Mouse (Mus musculus) adrenal gland (tissue): Measurements from ENCODE around the gene Zcchc18.
"Not testable (repeated sequence)": the region's sequence is repeated elsewhere in the genome, so short reads cannot be mapped to it uniquely, and the experiment has no call there.

ENCODE experiments used
- intact Hi-C: fragments of 180-260 bp; cut with DNase I; formaldehyde crosslinking; loops from one replicate; pipeline ENCODE4 v1.15.1; 2025
- long read RNA-seq, 2 experiments: library from polyadenylated mRNA; unstranded; transcript quantifications; one replicate each; pipeline ENCODE4 v2.0.0; 2020; ENCODE audit warnings: borderline replicate concordance in 1 of 2; ENCODE audit not compliant: insufficient replicate concordance in 1 of 2

The Zcchc18 gene
- long read RNA-seq, experiment 1, full-length matches to known transcripts: 26 of 31 reads
- long read RNA-seq, experiment 1, partial matches to known transcripts: 0 of 31 reads
- long read RNA-seq, experiment 1, other reads (novel, unspliced or antisense): 5 of 31 reads
- long read RNA-seq, experiment 2, full-length matches to known transcripts: 38 of 47 reads
- long read RNA-seq, experiment 2, partial matches to known transcripts: 1 of 47 reads
- long read RNA-seq, experiment 2, other reads (novel, unspliced or antisense): 8 of 47 reads

DNA sequence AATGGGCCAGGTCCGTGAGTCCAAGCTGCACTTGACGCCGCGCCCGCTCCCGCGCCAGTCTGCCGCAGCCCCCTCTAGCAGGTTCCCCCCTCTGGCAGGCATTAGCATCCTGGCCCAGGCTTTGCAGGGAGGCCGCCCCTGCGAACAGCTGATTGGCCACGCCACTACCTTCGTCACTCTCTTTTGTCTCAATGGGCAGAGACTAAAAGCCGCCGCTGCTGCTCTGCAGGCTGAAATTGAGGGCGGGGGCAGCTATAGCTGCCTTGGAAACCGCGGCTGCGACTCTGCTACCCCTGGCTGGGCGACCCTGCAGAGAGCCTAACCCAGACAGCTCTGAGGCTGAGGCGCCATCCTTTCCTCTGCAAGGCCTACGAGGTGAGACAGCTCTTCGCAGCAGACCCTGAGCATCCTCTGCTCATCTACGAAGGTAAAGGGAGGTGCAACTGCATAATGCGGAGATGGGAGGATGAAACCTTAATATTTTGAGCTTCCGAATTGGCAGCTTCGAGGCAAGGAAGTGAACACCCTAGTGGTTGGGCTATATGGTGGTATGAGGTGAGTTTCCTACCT, at the start of gene Zcchc18:
Zcchc18 (plus strand) TSS at position 178 of the 570 bp plus-strand sequence.
- intact Hi-C loops: no loop called here

GRCm38 (mm10) chrX:136957583-136958279, 35.2 kb upstream of the Zcchc18 start:
- intact Hi-C loops: not testable (repeated sequence)

DNA sequence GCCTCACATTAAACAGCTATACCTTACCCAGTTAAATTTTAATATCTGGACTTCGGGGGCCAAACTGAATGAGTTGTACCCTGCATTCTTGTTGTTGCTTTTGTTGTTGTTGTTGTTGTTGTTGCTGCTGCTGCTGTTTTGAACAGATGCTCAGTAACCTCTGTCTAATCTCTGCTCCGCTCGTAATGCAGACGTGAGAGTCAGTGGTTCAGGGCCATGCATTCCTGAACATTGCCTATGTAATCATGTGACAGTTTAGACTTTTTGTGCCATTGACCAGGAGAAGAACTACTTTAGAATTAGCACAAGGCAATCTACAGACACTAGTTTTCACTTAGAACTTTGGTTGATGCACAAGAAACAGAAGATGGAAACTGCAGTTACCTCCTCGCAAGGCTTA, 34.7 kb upstream of the Zcchc18 start:
- intact Hi-C loops: not testable (repeated sequence)

DNA sequence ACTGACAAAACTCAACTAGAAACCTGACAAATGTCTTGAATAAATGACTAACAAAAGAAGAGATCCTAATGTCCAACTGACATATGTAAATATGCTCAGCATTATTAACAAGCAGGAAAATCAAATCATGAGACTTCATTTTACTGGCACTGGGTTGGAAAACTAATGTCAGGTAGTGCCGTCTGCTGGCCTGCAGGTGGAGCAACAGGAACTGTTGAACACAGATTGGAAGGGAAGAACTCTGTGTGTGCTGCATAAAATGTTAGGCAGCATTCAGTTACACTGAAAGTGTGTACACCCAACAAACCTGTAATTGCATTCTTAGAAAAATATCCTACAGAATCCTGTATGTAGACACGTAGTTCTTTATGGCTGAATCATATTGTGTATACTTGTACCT, 33.3 kb upstream of the Zcchc18 start:
- intact Hi-C loops: loop anchor here (5.0 kb wide), 1 partner anchor 53 kb away; no protein-coding TSS in a partner anchor

DNA sequence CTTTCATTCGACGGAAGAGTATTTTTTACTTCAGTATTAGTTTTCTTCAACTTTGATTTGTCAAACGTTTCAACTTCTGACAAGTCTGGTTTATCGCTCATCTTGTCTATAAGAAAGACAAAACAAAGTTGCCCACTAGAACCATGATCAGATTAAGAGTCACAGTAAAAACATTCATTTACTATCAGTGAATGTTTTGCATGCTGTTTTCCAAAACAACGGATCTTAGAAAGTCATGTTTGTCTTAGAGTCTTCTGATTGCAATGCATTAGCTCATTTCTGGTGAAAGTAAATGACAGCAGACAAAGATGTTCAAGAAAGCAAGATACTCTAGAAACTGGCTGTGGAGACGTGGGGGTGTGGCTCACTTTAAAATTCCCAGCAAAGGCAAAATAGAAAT, 17.6 kb upstream of the Zcchc18 start, which contains the start of gene Tmsb15b2:
Tmsb15b2 (minus strand) TSS at position 101 of the 400 bp plus-strand sequence.
- intact Hi-C loops: not testable (repeated sequence)

DNA sequence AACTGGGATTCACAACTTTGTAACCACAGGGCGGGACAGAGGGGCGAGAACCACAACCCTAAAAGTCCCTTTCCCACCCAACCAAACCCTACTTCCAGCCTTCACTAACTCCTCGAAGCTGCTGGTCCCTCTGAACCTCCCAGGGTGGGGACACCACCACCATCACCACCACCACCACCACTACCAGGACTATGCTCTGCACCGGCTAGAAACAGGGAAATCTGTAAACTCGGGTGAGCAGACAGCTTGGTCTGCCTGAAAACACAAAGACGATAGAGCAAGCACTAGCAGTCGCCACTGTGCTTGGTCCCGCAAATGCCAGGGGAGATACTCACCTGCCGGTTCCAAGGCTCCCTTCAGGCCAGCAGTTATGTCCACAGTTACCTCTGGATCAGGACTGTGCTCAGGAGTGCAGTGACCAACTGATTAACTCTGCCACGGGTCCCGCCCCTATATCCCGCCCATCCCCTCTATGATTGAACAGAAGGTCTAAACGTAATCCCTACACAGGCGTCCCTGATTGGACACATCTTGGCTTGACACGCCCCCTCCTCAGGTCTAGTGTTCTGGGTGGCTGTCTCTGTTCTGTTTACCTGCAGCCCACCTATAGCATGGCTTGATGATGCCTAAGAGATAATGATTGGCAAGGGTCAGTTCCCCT, 16.4 kb upstream of the Zcchc18 start, which contains the start of the genes Tmsb15l and Tmsb15b1:
Tmsb15l (minus strand) TSS at position 446 of the 661 bp plus-strand sequence.
Tmsb15b1 (minus strand) TSS at position 451 of the 661 bp plus-strand sequence.
- intact Hi-C loops: no loop called here

- intact Hi-C loops: no loop called here
Observed at GRCm38 (mm10) chrX:136978616-136979015, 14.3 kb upstream of the Zcchc18 start.

DNA sequence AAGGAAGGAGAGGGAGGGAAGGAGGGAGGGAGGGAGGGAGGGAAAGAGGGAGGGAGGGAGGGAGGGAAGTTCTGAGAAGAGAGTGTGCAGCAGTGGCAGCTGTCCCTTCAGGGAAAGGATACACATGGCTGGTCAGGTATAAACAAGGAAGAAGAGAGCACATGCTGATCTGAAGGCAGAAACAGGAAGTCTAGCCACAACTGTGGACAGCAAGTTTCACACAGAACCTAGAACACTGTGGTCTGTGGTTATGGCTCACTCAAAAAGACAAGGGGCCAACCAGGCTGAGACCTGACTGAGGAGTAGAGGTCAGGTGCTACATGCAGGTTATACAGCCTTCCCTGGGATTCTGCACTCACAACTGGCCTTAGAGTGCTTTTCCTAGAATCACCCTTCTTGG, 6.9 kb upstream of the Zcchc18 start:
- intact Hi-C loops: no loop called here

DNA sequence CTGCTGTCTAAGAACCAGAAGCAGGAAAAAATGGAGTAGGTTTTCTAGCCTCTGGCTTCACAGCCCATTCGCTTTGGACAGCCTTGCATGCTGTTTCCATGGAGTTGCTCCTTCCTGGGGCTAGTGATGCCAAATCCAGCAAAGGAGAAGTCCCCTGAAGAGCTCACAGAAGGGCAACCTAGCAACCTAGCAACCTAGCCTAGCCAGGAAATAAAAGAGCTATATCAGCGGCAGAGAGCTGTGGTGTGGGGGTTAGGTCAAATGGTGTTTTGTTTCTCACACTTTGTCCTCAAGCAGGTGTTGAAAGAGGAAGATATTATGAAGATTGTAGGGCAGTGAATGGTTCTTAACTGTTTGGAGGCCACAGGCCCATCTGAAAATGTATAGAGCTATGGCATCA, 1.7 kb upstream of the Zcchc18 start:
- intact Hi-C loops: no loop called here

GRCm38 (mm10) chrX:136992191-136992965, 577 bp upstream of the Zcchc18 start:
- intact Hi-C loops: no loop called here

DNA sequence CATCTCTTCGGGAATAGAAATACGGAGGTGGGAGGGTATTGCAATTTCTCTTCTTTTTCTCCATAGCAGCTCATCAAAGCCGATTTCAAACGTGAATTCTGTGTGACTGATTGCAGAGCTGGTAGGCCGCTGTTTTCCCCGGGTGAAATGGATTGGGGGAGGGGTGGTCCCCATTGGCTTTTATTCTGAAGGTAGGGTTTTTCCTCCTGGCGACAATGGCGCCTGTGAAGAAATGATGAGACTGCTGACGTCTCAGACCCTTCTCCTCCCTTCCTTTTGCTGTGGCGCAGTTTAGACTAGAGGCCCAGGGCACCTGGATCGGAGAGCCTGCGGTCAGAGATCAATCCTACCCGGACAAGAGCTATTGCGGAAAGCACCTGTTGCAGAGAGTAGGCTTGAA, 686 bp downstream of the Zcchc18 start:
- intact Hi-C loops: no loop called here

DNA sequence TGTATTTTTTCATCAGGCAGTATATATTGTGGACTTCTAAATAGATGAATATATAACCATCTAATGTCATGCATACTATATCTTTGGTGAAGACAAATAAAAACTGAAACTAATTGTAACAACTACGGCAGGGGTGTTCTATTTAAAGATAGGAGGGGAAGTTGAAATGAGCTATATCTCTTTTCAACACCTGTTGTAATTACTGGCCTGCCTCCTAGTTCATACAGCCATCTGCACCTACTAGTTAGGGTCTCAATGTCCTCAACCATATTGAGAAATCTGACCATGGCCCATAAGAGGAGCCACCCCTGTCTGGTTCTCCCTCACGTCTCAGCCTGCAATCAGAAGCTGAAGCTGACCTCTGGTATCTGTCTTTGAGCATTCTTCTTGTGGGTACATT, 3.3 kb downstream of the Zcchc18 start:
- intact Hi-C loops: no loop called here

DNA sequence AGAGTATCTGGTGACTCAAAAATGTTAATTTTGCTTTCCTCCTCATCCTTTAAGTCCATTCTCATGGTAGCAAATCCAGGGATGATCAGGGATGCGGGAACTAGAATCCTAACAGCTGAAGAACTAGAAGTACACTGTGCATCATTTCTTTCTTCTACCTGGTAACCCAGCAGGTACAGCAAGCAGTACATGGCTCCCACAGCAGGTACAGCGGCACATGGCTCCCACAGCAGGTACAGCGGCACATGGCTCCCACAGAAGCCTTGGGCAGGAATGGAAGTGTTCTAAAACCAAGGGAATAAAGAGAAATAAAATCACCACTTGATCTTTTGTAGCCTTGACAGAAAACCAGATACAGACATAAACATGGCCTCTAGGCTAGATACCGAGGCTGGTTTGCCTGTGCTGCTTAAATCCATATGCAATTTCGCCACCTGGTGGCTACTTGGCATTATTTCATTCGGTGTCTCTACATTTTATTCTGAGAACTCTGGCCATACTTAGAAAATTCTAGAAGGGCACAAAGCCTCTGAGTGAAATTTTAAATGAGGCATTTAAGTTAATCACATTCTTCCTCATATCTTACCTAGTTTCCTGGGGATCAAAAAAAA, 22.2 kb downstream of the Zcchc18 start:
- intact Hi-C loops: loop anchor here (5.0 kb wide), 2 partner anchors 118 to 273 kb away; partner anchors contain the start of gene Morf4l2

DNA sequence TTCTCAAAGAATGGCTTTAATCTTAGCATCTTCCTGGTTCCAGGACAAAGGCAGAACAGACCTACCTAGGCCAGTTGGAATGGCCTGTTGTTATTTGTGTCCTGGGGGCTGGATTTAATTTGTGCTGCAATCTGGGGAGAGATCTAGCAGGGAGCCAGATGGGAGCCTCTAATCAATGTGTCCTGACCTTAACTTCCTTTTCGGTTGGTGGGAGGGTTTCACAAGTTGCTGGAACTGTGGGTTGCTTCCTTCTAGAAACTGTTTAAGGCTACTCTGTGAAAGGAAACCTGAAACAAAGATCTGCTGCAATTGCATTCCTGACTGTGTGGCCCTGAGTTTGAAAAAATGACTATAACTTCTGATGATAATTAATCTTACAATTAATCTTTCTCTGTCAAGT, 24.7 kb downstream of the Zcchc18 start:
- intact Hi-C loops: loop anchor here (5.0 kb wide), 2 partner anchors 120 to 275 kb away; partner anchors contain the start of gene Morf4l2

- intact Hi-C loops: loop anchor here (5.0 kb wide), 2 partner anchors 122 to 277 kb away; partner anchors contain the start of gene Morf4l2
Observed at GRCm38 (mm10) chrX:137019310-137019709, 26.4 kb downstream of the Zcchc18 start.

DNA sequence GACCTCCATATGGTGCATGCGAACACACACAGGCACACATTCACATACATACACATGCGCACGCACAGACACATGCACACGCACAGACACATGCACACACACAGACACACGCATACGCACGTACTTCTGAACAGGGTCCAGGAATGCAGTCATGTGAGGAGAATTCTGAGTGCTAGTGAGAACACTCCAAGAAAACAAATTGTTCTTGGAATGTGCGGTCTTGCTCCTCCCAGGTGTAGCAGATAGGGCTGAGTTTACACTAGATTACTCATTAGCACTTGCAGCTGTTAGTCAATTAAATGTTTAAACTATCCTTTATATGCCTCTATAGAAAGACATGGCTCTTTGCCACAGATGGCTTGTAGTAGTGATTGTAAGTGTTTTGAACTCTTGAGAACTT, 38.0 kb downstream of the Zcchc18 start:
- intact Hi-C loops: no loop called here

- intact Hi-C loops: no loop called here
Observed at GRCm38 (mm10) chrX:137031726-137032125, 38.8 kb downstream of the Zcchc18 start.

GRCm38 (mm10) chrX:137034322-137034721, 41.4 kb downstream of the Zcchc18 start:
- intact Hi-C loops: no loop called here

GRCm38 (mm10) chrX:137037470-137037999, 44.6 kb downstream of the Zcchc18 start:
- intact Hi-C loops: no loop called here

GRCm38 (mm10) chrX:137038000-137038483, 45.1 kb downstream of the Zcchc18 start, which contains the start of gene Slc25a53:
TSS of gene Slc25a53 (minus strand) at chrX:137038302.
- intact Hi-C loops: no loop called here
